Mouse (Mus musculus): ENCODE results near the gene Synpo2. TPM values are rescaled to one million over a fixed set of nuclear protein-coding genes. Genes with fewer than 3 reads are reported as not detected.

Synpo2 gene
- polyA plus RNA-seq, 1 experiment from 2014 or later = 2.8 TPM

GRCm38 (mm10) chr3:123033804-123034203 lies 202.1 kb downstream of the Synpo2 start:
- H3K4me3 ChIP-seq (ENCODE audit: low read depth, low read length) = no peak overlapping the region
- 73% methylated on average over 8 of the region's 8 CpGs for WGBS
- H3K27me3 ChIP-seq (ENCODE audit: control insufficient read depth, insufficient read depth, low read length) = no peaks in the 10 kb centered on the region
- no peak overlapping the region for H3K27ac ChIP-seq (ENCODE audit: low read depth, low read length)
- H3K4me1 ChIP-seq (ENCODE audit: control insufficient read depth, insufficient read depth, low read length) = no peaks in the 10 kb centered on the region
- ATAC-seq (ENCODE audit: low read depth) = no peak
- H3K4me2 ChIP-seq (ENCODE audit: low read depth, low read length) = no peak overlapping the region
- no peak overlapping the region for H3K9ac ChIP-seq (replicated peaks; ENCODE audit: low read depth, low read length)
- H3K36me3 ChIP-seq (ENCODE audit: control insufficient read depth, insufficient read depth, low read length) = no peaks in the 10 kb centered on the region
- H3K9me3 ChIP-seq (ENCODE audit: control insufficient read depth, low read length) = no peaks in the 10 kb centered on the region

Other genes with a start within 250 kb of the Synpo2 start
- gene Myoz2, start 201.1 kb downstream of the Synpo2 start, polyA plus RNA-seq (2014; fragmentation: Nextera tagmentation; extraction: Ambion mirVana) = 0.55 TPM in 1 of 2 replicates, not detected in the other
- gene Sec24d, start 31.3 kb upstream of the Synpo2 start, polyA plus RNA-seq (2014; fragmentation: Nextera tagmentation; extraction: Ambion mirVana) = 10.2 and 20.4 TPM in 2 replicates
- 16.6 and 19.8 TPM in 2 replicates for gene Mettl14, start 150.0 kb upstream of the Synpo2 start, polyA plus RNA-seq (2014; fragmentation: Nextera tagmentation; extraction: Ambion mirVana)
- 20.1 and 23.1 TPM in 2 replicates for gene Prss12, start 210.8 kb upstream of the Synpo2 start, polyA plus RNA-seq (2014; fragmentation: Nextera tagmentation; extraction: Ambion mirVana)

All from neural tube, embryonic 14.5 days (tissue).